Mouse (Mus musculus) gastrocnemius, postnatal 36 days (tissue): ENCODE data around the gene Gstt3. TPM values are rescaled to one million over a fixed set of nuclear protein-coding genes. Genes with fewer than 3 reads are reported as not detected.
"Not testable (repeated sequence)": the region's sequence is repeated elsewhere in the genome, so short reads cannot be mapped to it uniquely, and the experiment has no call there.

Experiments
- DNase-seq, 2 experiments: peaks; one replicate each; pipeline ENCODE4 v3.0.0; 2022
- intact Hi-C: fragments of 180-260 bp; cut with DNase I; formaldehyde crosslinking; loops from one replicate; pipeline ENCODE4 v1.15.1; 2025
- total RNA-seq, 2 experiments: library from RNA; stranded (reverse); gene quantifications; 2 replicates each; pipeline ENCODE4 v1.2.3; 2021

The Gstt3 gene
- total RNA-seq, 2 experiments from 2014 or later, result 3.3 to 3.5 TPM

GRCm38 (mm10) chr10:75785442-75785841, 4.2 kb upstream of the Gstt3 start:
- intact Hi-C loops, result no loop called here
- DNase-seq, result no peak

- no peak for DNase-seq
- intact Hi-C loops, result no loop called here
These were observed 1.7 kb downstream of the Gstt3 start for GRCm38 (mm10) chr10:75779206-75780174.

- intact Hi-C loops, result no loop called here
- no peak for DNase-seq
These were observed 3.3 kb downstream of the Gstt3 start for GRCm38 (mm10) chr10:75777885-75778284.

- no peak for DNase-seq
- intact Hi-C loops, result no loop called here
These were observed 4.7 kb downstream of the Gstt3 start for GRCm38 (mm10) chr10:75776562-75776961.

GRCm38 (mm10) chr10:75774587-75774986, 6.6 kb downstream of the Gstt3 start:
- intact Hi-C loops, result no loop called here

GRCm38 (mm10) chr10:75774102-75774501, 7.1 kb downstream of the Gstt3 start:
- DNase-seq, result no peak
- intact Hi-C loops, result no loop called here

More at GRCm38 (mm10) chr10:75774587-75774986, 6.6 kb downstream of the Gstt3 start:
- no peak for DNase-seq

- intact Hi-C loops, result no loop called here
- peak; percentile 54 to 72 for DNase-seq
These were observed 8.2 kb downstream of the Gstt3 start, which contains the start of gene Ddt for GRCm38 (mm10) chr10:75772795-75773664. Ddt (minus strand) TSS chr10:75773414.

GRCm38 (mm10) chr10:75767756-75768155, 13.5 kb downstream of the Gstt3 start:
- intact Hi-C loops, DNase-seq: not testable (repeated sequence)

- intact Hi-C loops, result no loop called here
- no peak for DNase-seq
These were observed 14.4 kb downstream of the Gstt3 start for GRCm38 (mm10) chr10:75766856-75767255.

- peak; percentile 37 to 38 for DNase-seq
- intact Hi-C loops, result no loop called here
These were observed 16.4 kb downstream of the Gstt3 start for GRCm38 (mm10) chr10:75764519-75765473.

GRCm38 (mm10) chr10:75763682-75764518, 17.3 kb downstream of the Gstt3 start, which contains the start of gene Cabin1:
Cabin1 (minus strand) TSS chr10:75764341.
- intact Hi-C loops, result no loop called here
- DNase-seq, result peak; percentile 91 to 95

GRCm38 (mm10) chr10:75762413-75762812, 18.8 kb downstream of the Gstt3 start:
- DNase-seq, result no peak
- intact Hi-C loops, result no loop called here

- no peak for DNase-seq
These were observed 20.9 kb downstream of the Gstt3 start for GRCm38 (mm10) chr10:75760311-75760710.

GRCm38 (mm10) chr10:75756719-75757118, 24.5 kb downstream of the Gstt3 start:
- no peak for DNase-seq
- intact Hi-C loops, result no loop called here

More at GRCm38 (mm10) chr10:75760311-75760710, 20.9 kb downstream of the Gstt3 start:
- intact Hi-C loops, result no loop called here

- intact Hi-C loops, result loop anchor here (1.0 to 2.0 kb wide), 3 partner anchors 88 to 207 kb away; no protein-coding TSS in a partner anchor
These were observed 37.2 kb downstream of the Gstt3 start for GRCm38 (mm10) chr10:75744017-75744416.

GRCm38 (mm10) chr10:75743369-75743768, 37.8 kb downstream of the Gstt3 start:
- no peak for DNase-seq
- intact Hi-C loops, result no loop called here

More at GRCm38 (mm10) chr10:75744017-75744416, 37.2 kb downstream of the Gstt3 start:
- DNase-seq, result peak; percentile 63 to 74

GRCm38 (mm10) chr10:75740866-75741265, 40.3 kb downstream of the Gstt3 start:
- intact Hi-C loops, result no loop called here
- no peak for DNase-seq

GRCm38 (mm10) chr10:75725449-75725848, 55.8 kb downstream of the Gstt3 start:
- DNase-seq, result no peak
- intact Hi-C loops, result no loop called here
